22 mouse cellular contexts compared by ENCODE assay signal in genomic region chr13:56236194-56236593, GRCm38 (mm10). TPM values are rescaled to one million over a fixed set of nuclear protein-coding genes. Genes with fewer than 3 reads are reported as not detected.
"Had no signal": no experiment of that assay in that cellular context is flagged by ENCODE, and none has a peak within 500 bp of the region (broad histone marks: within the 10 kb centered on the region; RNA-seq: fewer than 3 reads in every experiment).

No protein-coding gene starts in this region.

- H3K9ac ChIP-seq: neural tube, embryonic 13.5 days; stomach, embryonic 15.5 days had no signal

- H3K36me3 ChIP-seq: neural tube, embryonic 13.5 days; stomach, embryonic 15.5 days had no signal

- H3K4me1 ChIP-seq: stomach, embryonic 15.5 days had no signal

- H3K4me3 ChIP-seq: neural tube, embryonic 13.5 days; stomach, embryonic 15.5 days had no signal

- H3K4me2 ChIP-seq: neural tube, embryonic 13.5 days; stomach, embryonic 15.5 days had no signal

- H3K27ac ChIP-seq: neural tube, embryonic 13.5 days; stomach, embryonic 15.5 days; stomach, postnatal 0 days had no signal

- DNase-seq: retina, postnatal 1 day; right cerebral cortex, adult 18-20 months; right cerebral cortex, postnatal 14 days; right cerebral cortex, postnatal 25 days; right cerebral cortex, postnatal 4 days; spleen, adult 18-20 months; thymus, adult 18-20 months; thymus, adult 2 months; thymus, postnatal 14 days; thymus, postnatal 25 days; thymus, postnatal 36 days; thymus, postnatal 4 days had no signal

- H3K9me3 ChIP-seq: neural tube, embryonic 13.5 days; stomach, embryonic 15.5 days had no signal

RNA-seq across cellular contexts. Expression of gene Neurog1, which starts 15.8 kb away (rescaled TPM):
- total RNA-seq: neutrophil, adult 5-6 weeks had no signal
- polyA plus RNA-seq: small intestine, adult 2 months; spleen, adult 2 months; stomach, embryonic 14.5 days; stomach, embryonic 15.5 days; stomach, embryonic 16.5 days; stomach, postnatal 0 days; thymus, postnatal 0 days; urinary bladder, adult 2 months had no signal
